Mouse (Mus musculus) liver, embryonic 16.5 days (tissue): ENCODE data around the gene Gm27027. TPM values are rescaled to one million over a fixed set of nuclear protein-coding genes. Genes with fewer than 3 reads are reported as not detected.
A peak's percentile ranks its signal among the peaks of the same experiment; 100 is the strongest.

Experiments
- ATAC-seq: fragments of 200-750 bp; cut with Nextera tagmentation; 2 replicates; pipeline ENCODE4 v1.8.0; 2017; ENCODE audit warnings: low read depth, mild to moderate bottlenecking, moderate number of reproducible peaks, moderate library complexity
- H3K27ac ChIP-seq: fragments of 300-500 bp; sonication (generic); 2 replicates; pipeline ENCODE4 v1.5.1; 2014; ENCODE audit warnings: mild to moderate bottlenecking, low read length
- H3K27me3 ChIP-seq: fragments of 300-500 bp; sonication (generic); 2 replicates; pipeline ENCODE4 v1.6.1; 2014; ENCODE audit warnings: low read depth, low read length, mixed read lengths; ENCODE audit not compliant: control insufficient read depth, insufficient read depth
- H3K36me3 ChIP-seq: fragments of 300-500 bp; sonication (generic); 2 replicates; pipeline ENCODE4 v1.6.1; 2014; ENCODE audit warnings: mild to moderate bottlenecking; ENCODE audit not compliant: control insufficient read depth, insufficient read depth
- H3K4me1 ChIP-seq: fragments of 300-500 bp; sonication (generic); 2 replicates; pipeline ENCODE4 v1.6.1; 2014; ENCODE audit warnings: low read depth, low read length, mixed read lengths; ENCODE audit not compliant: control insufficient read depth
- H3K4me2 ChIP-seq: fragments of 300-500 bp; sonication (generic); 2 replicates; pipeline ENCODE4 v1.6.1; 2014; ENCODE audit warnings: low read depth, low read length, mixed read lengths
- H3K4me3 ChIP-seq: fragments of 300-500 bp; sonication (generic); 2 replicates; pipeline ENCODE4 v1.5.1; 2014; ENCODE audit warnings: low read depth, mild to moderate bottlenecking, low read length
- H3K9ac ChIP-seq: fragments of 300-500 bp; sonication (generic); 2 replicates; pipeline ENCODE4 v1.6.1; 2014; ENCODE audit warnings: low read depth, low read length
- H3K9me3 ChIP-seq: fragments of 300-500 bp; sonication (generic); replicated peaks from 2 replicates; pipeline ENCODE4 v1.6.1; 2016; ENCODE audit warnings: low read length; ENCODE audit not compliant: control insufficient read depth
- WGBS: fragments of 180-500 bp; shearing (Covaris S2); extraction: QIAGEN DNeasy Blood & Tissue Kit; methylation state at CpG from one replicate; pipeline ENCODE4 v1.1.7; 2014; ENCODE audit not compliant: insufficient replicate concordance; 5-methylcytosine and 5-hydroxymethylcytosine counted together
- polyA plus RNA-seq: library from polyadenylated mRNA; unstranded; fragments of >200 nt; fragmentation: Nextera tagmentation; extraction: Ambion mirVana; gene quantifications from 2 replicates; pipeline ENCODE4 v1.2.1, GENCODE M21; 2015

Gm27027 gene
- polyA plus RNA-seq, 1 experiment from 2014 or later = not detected

GRCm38 (mm10) chr2:93963802-93964201 lies 32.4 kb downstream of the Gm27027 start:
- no peaks in the 10 kb centered on the region for H3K9me3 ChIP-seq
- no peak overlapping the region for H3K4me2 ChIP-seq
- no peak overlapping the region for H3K27ac ChIP-seq
- H3K4me3 ChIP-seq = no peak overlapping the region
- no peak overlapping the region for H3K9ac ChIP-seq
- WGBS = 67% methylated on average over 1 of the region's 1 CpGs
- no peaks in the 10 kb centered on the region for H3K4me1 ChIP-seq
- ATAC-seq = no peak
- H3K36me3 ChIP-seq = no peaks in the 10 kb centered on the region
- H3K27me3 ChIP-seq = no peaks in the 10 kb centered on the region

GRCm38 (mm10) chr2:93961716-93962115 lies 34.4 kb downstream of the Gm27027 start:
- 44% methylated on average over 8 of the region's 8 CpGs for WGBS
- no peaks in the 10 kb centered on the region for H3K9me3 ChIP-seq
- no peak overlapping the region for H3K27ac ChIP-seq
- no peak overlapping the region for H3K4me2 ChIP-seq
- peaks cover 18% of the 10 kb centered on the region for H3K27me3 ChIP-seq
- H3K4me3 ChIP-seq = no peak overlapping the region
- no peak for ATAC-seq
- H3K36me3 ChIP-seq = no peaks in the 10 kb centered on the region
- H3K4me1 ChIP-seq = no peaks in the 10 kb centered on the region
- no peak overlapping the region for H3K9ac ChIP-seq

- peaks cover 42% of the 10 kb centered on the region for H3K27me3 ChIP-seq
- 55% methylated on average over 8 of the region's 8 CpGs for WGBS
Observed at GRCm38 (mm10) chr2:93959346-93959745, 36.8 kb downstream of the Gm27027 start.

GRCm38 (mm10) chr2:93958216-93958615 lies 37.9 kb downstream of the Gm27027 start:
- Histone ChIP-seq H3K4me3 (no peak overlapping the region), H3K4me2 (no peak overlapping the region), H3K27me3 (peaks cover 48% of the 10 kb centered on the region), H3K27ac (no peak overlapping the region), H3K36me3 (no peaks in the 10 kb centered on the region), H3K9me3 (no peaks in the 10 kb centered on the region), H3K9ac (no peak overlapping the region), H3K4me1 (no peaks in the 10 kb centered on the region; the same call in 1 of the 2 replicates)
- ATAC-seq = no peak
- 48% methylated on average over 3 of the region's 3 CpGs for WGBS

More at GRCm38 (mm10) chr2:93959346-93959745, 36.8 kb downstream of the Gm27027 start:
- Histone ChIP-seq H3K36me3 (no peaks in the 10 kb centered on the region), H3K9ac (no peak overlapping the region), H3K4me3 (no peak overlapping the region), H3K9me3 (no peaks in the 10 kb centered on the region), H3K4me1 (no peaks in the 10 kb centered on the region; the same call in 1 of the 2 replicates), H3K4me2 (no peak overlapping the region), H3K27ac (no peak overlapping the region)
- no peak for ATAC-seq

- no peak overlapping the region for H3K27ac ChIP-seq
- H3K27me3 ChIP-seq = peaks cover 49% of the 10 kb centered on the region
- no peak overlapping the region for H3K9ac ChIP-seq
- no peak for ATAC-seq
- H3K4me2 ChIP-seq = no peak overlapping the region
- H3K36me3 ChIP-seq = no peaks in the 10 kb centered on the region
- H3K4me3 ChIP-seq = no peak overlapping the region
- no peaks in the 10 kb centered on the region for H3K9me3 ChIP-seq
- whole genome bisulfite sequencing = 57% methylated on average over 8 of the region's 8 CpGs
- no peaks in the 10 kb centered on the region; the same call in 1 of the 2 replicates for H3K4me1 ChIP-seq
Observed at GRCm38 (mm10) chr2:93957785-93958175, 38.4 kb downstream of the Gm27027 start.

- Histone ChIP-seq H3K9me3 (no peaks in the 10 kb centered on the region), H3K27me3 (peaks cover 49% of the 10 kb centered on the region), H3K9ac (peak within 1 kb of the TSS; percentile 15)
Observed at GRCm38 (mm10) chr2:93956908-93957784, 39.0 kb downstream of the Gm27027 start, which contains the start of gene Gm13889. Gene Gm13889 (minus strand): TSS chr2:93957201.

GRCm38 (mm10) chr2:93956331-93956801 lies 39.8 kb downstream of the Gm27027 start:
- no peak overlapping the region for H3K27ac ChIP-seq
- WGBS = 1% methylated on average over 44 of the region's 44 CpGs
- H3K4me2 ChIP-seq = peak overlapping the region; percentile 56
- H3K4me1 ChIP-seq = no peaks in the 10 kb centered on the region; the same call in 1 of the 2 replicates
- H3K4me3 ChIP-seq = peak overlapping the region; percentile 52
- H3K27me3 ChIP-seq = peaks cover 49% of the 10 kb centered on the region
- H3K9ac ChIP-seq = peak overlapping the region; percentile 15
- ATAC-seq = 0 out of 2 replicates have a peak, but pooled peaks have one; percentile 7
- H3K36me3 ChIP-seq = no peaks in the 10 kb centered on the region
- H3K9me3 ChIP-seq = no peaks in the 10 kb centered on the region

More at GRCm38 (mm10) chr2:93956908-93957784, 39.0 kb downstream of the Gm27027 start, which contains the start of gene Gm13889:
- Histone ChIP-seq H3K4me2 (peak within 1 kb of the TSS; percentile 56), H3K27ac (no peak within 1 kb of the TSS), H3K36me3 (no peaks in the 10 kb centered on the region), H3K4me3 (peak within 1 kb of the TSS; percentile 52), H3K4me1 (no peaks in the 10 kb centered on the region; the same call in 1 of the 2 replicates)
- WGBS = 7% methylated on average over 48 of the region's 62 CpGs
- peak; percentile 61 for ATAC-seq

GRCm38 (mm10) chr2:93955886-93956285 lies 40.3 kb downstream of the Gm27027 start:
- peak overlapping the region; percentile 15 for H3K9ac ChIP-seq
- H3K27ac ChIP-seq = no peak overlapping the region
- no peaks in the 10 kb centered on the region for H3K36me3 ChIP-seq
- peak overlapping the region; percentile 56 for H3K4me2 ChIP-seq
- H3K27me3 ChIP-seq = peaks cover 49% of the 10 kb centered on the region
- H3K9me3 ChIP-seq = no peaks in the 10 kb centered on the region
- peak overlapping the region; percentile 52 for H3K4me3 ChIP-seq
- no peaks in the 10 kb centered on the region; the same call in 1 of the 2 replicates for H3K4me1 ChIP-seq
- WGBS = 1% methylated on average over 31 of the region's 31 CpGs
- ATAC-seq = no peak
